Mouse (Mus musculus) intestine, postnatal 0 days (tissue): ENCODE results near the gene Tmem129. TPM values are rescaled to one million over a fixed set of nuclear protein-coding genes. Genes with fewer than 3 reads are reported as not detected.

ENCODE experiments used
- ATAC-seq: fragments of 200-750 bp; cut with Nextera tagmentation; 2 replicates; pipeline ENCODE4 v1.8.0; 2017; ENCODE audit warnings: mild to moderate bottlenecking, moderate TSS enrichment, moderate library complexity
- H3K27ac ChIP-seq: fragments of 300-500 bp; sonication (generic); 2 replicates; pipeline ENCODE4 v1.5.1; 2014; ENCODE audit warnings: mild to moderate bottlenecking, low read depth, low read length, moderate library complexity
- H3K27me3 ChIP-seq: fragments of 300-500 bp; sonication (generic); replicated peaks from 2 replicates; pipeline ENCODE4 v1.6.1; 2014; ENCODE audit warnings: low read length, mixed read lengths; ENCODE audit not compliant: control insufficient read depth, insufficient read depth
- H3K36me3 ChIP-seq: fragments of 300-500 bp; sonication (generic); 2 replicates; pipeline ENCODE4 v1.6.1; 2014; ENCODE audit warnings: mild to moderate bottlenecking, moderate library complexity; ENCODE audit not compliant: control insufficient read depth, insufficient read depth
- H3K4me1 ChIP-seq: fragments of 300-500 bp; sonication (generic); replicated peaks from 2 replicates; pipeline ENCODE4 v1.6.1; 2014; ENCODE audit warnings: antibody characterized with exemption, low read length, mixed read lengths; ENCODE audit not compliant: control insufficient read depth, insufficient read depth
- H3K4me2 ChIP-seq: fragments of 300-500 bp; sonication (generic); replicated peaks from 2 replicates; pipeline ENCODE4 v1.6.1; 2014; ENCODE audit warnings: low read depth, mild to moderate bottlenecking, moderate library complexity
- H3K4me3 ChIP-seq: fragments of 300-500 bp; sonication (generic); 2 replicates; pipeline ENCODE4 v1.5.1; 2014; ENCODE audit warnings: low read depth, low read length
- H3K9ac ChIP-seq: fragments of 300-500 bp; sonication (generic); 2 replicates; pipeline ENCODE4 v1.6.1; 2014; ENCODE audit warnings: mild to moderate bottlenecking, low read depth, low read length
- H3K9me3 ChIP-seq: fragments of 300-500 bp; sonication (generic); 2 replicates; pipeline ENCODE4 v1.6.1; 2016; ENCODE audit warnings: mixed run types; ENCODE audit not compliant: control insufficient read depth
- CTCF ChIP-seq: sonication (generic); IDR thresholded peaks from 2 replicates; pipeline ENCODE4 v1.5.1; 2016; ENCODE audit warnings: low read depth, mild to moderate bottlenecking, control low read depth, antibody characterized with exemption, moderate library complexity
- WGBS: fragments of 180-500 bp; shearing (Covaris S2); extraction: QIAGEN DNeasy Blood & Tissue Kit; methylation state at CpG from one replicate; pipeline ENCODE4 v1.1.7; 2014; 5-methylcytosine and 5-hydroxymethylcytosine counted together
- polyA plus RNA-seq: library from polyadenylated mRNA; unstranded; fragments of >200 nt; fragmentation: Nextera tagmentation; extraction: Ambion mirVana; gene quantifications from 2 replicates; pipeline ENCODE4 v1.2.1, GENCODE M21; 2015

Tmem129 gene
- 18.5 and 18.8 TPM in 2 replicates for polyA plus RNA-seq

GRCm38 (mm10) chr5:33657787-33658663, at the start of gene Tmem129, which contains the start of gene Tacc3:
TSS of gene Tmem129 (minus strand) at chr5:33658416.
TSS of gene Tacc3 (plus strand) at chr5:33658128.
- ATAC-seq = peak; percentile 96
- peak within 1 kb of the TSS; percentile 86 for H3K4me3 ChIP-seq
- peaks cover 40% of the 10 kb centered on the region; the same call in 1 of the 2 replicates for H3K36me3 ChIP-seq
- peak within 1 kb of the TSS; percentile 72 for H3K4me2 ChIP-seq
- WGBS = under 1% methylated on average over 60 of the region's 60 CpGs
- peak within 1 kb of the TSS; percentile 95 for H3K27ac ChIP-seq
- no peaks in the 10 kb centered on the region for H3K27me3 ChIP-seq
- no peaks in the 10 kb centered on the region for H3K9me3 ChIP-seq
- peak within 1 kb of the TSS; percentile 67 for H3K9ac ChIP-seq
- TF ChIP-seq CTCF = no peak
- H3K4me1 ChIP-seq = 0 out of 2 replicates have a peak, but pooled peaks cover 8% of the 10 kb centered on the region

- ATAC-seq = no peak
- no peak for TF ChIP-seq CTCF
- Histone ChIP-seq H3K4me1 (no peaks in the 10 kb centered on the region; the same call in none of the 2 replicates), H3K27me3 (no peaks in the 10 kb centered on the region), H3K36me3 (no peaks in the 10 kb centered on the region), H3K9me3 (no peaks in the 10 kb centered on the region), H3K4me3 (no peak overlapping the region), H3K27ac (no peak overlapping the region), H3K9ac (no peak overlapping the region), H3K4me2 (no peak overlapping the region)
- WGBS = 64% methylated on average over 4 of the region's 4 CpGs
Observed at GRCm38 (mm10) chr5:33707163-33707562, 48.9 kb upstream of the Tmem129 start.

- Histone ChIP-seq H3K9me3 (no peaks in the 10 kb centered on the region), H3K4me3 (no peak overlapping the region), H3K27ac (no peak overlapping the region), H3K4me1 (no peaks in the 10 kb centered on the region; the same call in none of the 2 replicates), H3K4me2 (no peak overlapping the region), H3K36me3 (no peaks in the 10 kb centered on the region), H3K9ac (no peak overlapping the region), H3K27me3 (no peaks in the 10 kb centered on the region)
- 96% methylated on average over 1 of the region's 1 CpGs for WGBS
- ATAC-seq = peak; percentile 25; the same call in 1 of the 2 replicates
- TF ChIP-seq CTCF = no peak
Observed at GRCm38 (mm10) chr5:33706350-33706629, 48.1 kb upstream of the Tmem129 start.

- WGBS = 59% methylated on average over 9 of the region's 9 CpGs
- Histone ChIP-seq H3K4me3 (no peak overlapping the region), H3K27ac (no peak overlapping the region), H3K9me3 (no peaks in the 10 kb centered on the region), H3K9ac (no peak overlapping the region), H3K4me1 (no peaks in the 10 kb centered on the region; the same call in none of the 2 replicates), H3K36me3 (no peaks in the 10 kb centered on the region), H3K4me2 (no peak overlapping the region), H3K27me3 (no peaks in the 10 kb centered on the region)
- no peak for TF ChIP-seq CTCF
- ATAC-seq = no peak
Observed at GRCm38 (mm10) chr5:33705612-33706349, 47.6 kb upstream of the Tmem129 start.

GRCm38 (mm10) chr5:33704945-33705611, 46.9 kb upstream of the Tmem129 start:
- Histone ChIP-seq H3K27ac (no peak overlapping the region), H3K4me2 (no peak overlapping the region), H3K4me3 (no peak overlapping the region), H3K9me3 (no peaks in the 10 kb centered on the region), H3K4me1 (no peaks in the 10 kb centered on the region; the same call in none of the 2 replicates), H3K9ac (no peak overlapping the region), H3K36me3 (no peaks in the 10 kb centered on the region), H3K27me3 (no peaks in the 10 kb centered on the region)
- TF ChIP-seq CTCF = no peak
- ATAC-seq = no peak
- WGBS = 30% methylated on average over 11 of the region's 11 CpGs

GRCm38 (mm10) chr5:33703999-33704398, 45.8 kb upstream of the Tmem129 start:
- no peak for ATAC-seq
- Histone ChIP-seq H3K36me3 (no peaks in the 10 kb centered on the region), H3K27ac (no peak overlapping the region), H3K4me1 (no peaks in the 10 kb centered on the region; the same call in none of the 2 replicates), H3K27me3 (no peaks in the 10 kb centered on the region), H3K9ac (no peak overlapping the region), H3K9me3 (no peaks in the 10 kb centered on the region), H3K4me3 (no peak overlapping the region), H3K4me2 (no peak overlapping the region)
- TF ChIP-seq CTCF = no peak
- 65% methylated on average over 8 of the region's 8 CpGs for whole genome bisulfite sequencing
